Mouse (Mus musculus) spleen, adult 2 months (tissue): ENCODE data around the gene Zmiz1. TPM values are rescaled to one million over a fixed set of nuclear protein-coding genes. Genes with fewer than 3 reads are reported as not detected.

Experiments used
- DNase-seq, 2 experiments: peaks; one replicate each; pipeline versions ENCODE4 v3.0.0 to v3.0.0-alpha.2; 2012 to 2021; ENCODE audit warnings: low spot score in 2 of 2, low read depth in 1 of 2
- H3K27ac ChIP-seq: fragments of 200-500 bp; 2 replicates; pipeline ENCODE4 v1.5.1; 2012; ENCODE audit warnings: low read length, inconsistent platforms; ENCODE audit not compliant: insufficient read depth
- H3K27me3 ChIP-seq: fragments of 200-500 bp; 2 replicates; pipeline ENCODE4 v1.6.1; 2012; ENCODE audit warnings: mild to moderate bottlenecking, moderate library complexity, low read length, inconsistent platforms; ENCODE audit not compliant: control insufficient read depth, insufficient read depth
- H3K36me3 ChIP-seq: fragments of 200-500 bp; 2 replicates; pipeline ENCODE4 v1.6.1; 2012; ENCODE audit warnings: mild to moderate bottlenecking, low read length, inconsistent platforms; ENCODE audit not compliant: control insufficient read depth, insufficient read depth
- H3K4me1 ChIP-seq: fragments of 200-500 bp; 2 replicates; pipeline ENCODE4 v1.6.1; 2011; ENCODE audit warnings: inconsistent platforms; ENCODE audit not compliant: control insufficient read depth, insufficient read depth, insufficient read length
- H3K4me3 ChIP-seq: fragments of 200-500 bp; 2 replicates; pipeline ENCODE4 v1.5.1; 2011; ENCODE audit warnings: mild to moderate bottlenecking, inconsistent platforms; ENCODE audit not compliant: insufficient read depth, insufficient read length; ENCODE audit errors: extremely low read depth
- CTCF ChIP-seq: fragments of 200-500 bp; IDR thresholded peaks from 2 replicates; pipeline ENCODE4 v1.5.1; 2011; ENCODE audit warnings: mild to moderate bottlenecking, inconsistent platforms; ENCODE audit not compliant: insufficient read depth, insufficient read length, insufficient replicate concordance; ENCODE audit errors: extremely low read depth
- POLR2A ChIP-seq: fragments of 200-500 bp; IDR thresholded peaks from 2 replicates; pipeline ENCODE4 v1.6.1; 2011; ENCODE audit warnings: low read depth, low read length, inconsistent platforms
- WGBS: fragments of 180-500 bp; shearing (Covaris S2); methylation state at CpG from one replicate; pipeline ENCODE4 v1.1.7; 2018; 5-methylcytosine and 5-hydroxymethylcytosine counted together
- polyA plus RNA-seq: library from polyadenylated mRNA; depleted of rRNA; stranded (reverse); fragments of >200 nt; gene quantifications from 2 replicates; pipeline ENCODE4 v1.2.3, GENCODE M21; 2012

Gene Zmiz1
- polyA plus RNA-seq, 1 experiment: 48.5 TPM

- Histone ChIP-seq H3K36me3 (no peaks in the 10 kb centered on the region), H3K4me3 (no peak overlapping the region), H3K4me1 (peaks cover 36% of the 10 kb centered on the region), H3K27ac (no peak overlapping the region), H3K27me3 (no peaks in the 10 kb centered on the region)
- 56% methylated on average over 3 of the region's 3 CpGs for WGBS
- no peak for DNase-seq
- no peak for TF ChIP-seq POLR2A
Measured at GRCm38 (mm10) chr14:25511564-25511963, 52.6 kb downstream of the Zmiz1 start.

GRCm38 (mm10) chr14:25511967-25512366, 53.0 kb downstream of the Zmiz1 start:
- no peak overlapping the region for H3K27ac ChIP-seq
- no peaks in the 10 kb centered on the region for H3K27me3 ChIP-seq
- H3K4me3 ChIP-seq: no peak overlapping the region
- H3K36me3 ChIP-seq: no peaks in the 10 kb centered on the region
- peaks cover 40% of the 10 kb centered on the region for H3K4me1 ChIP-seq
- WGBS: 80% methylated on average over 5 of the region's 5 CpGs
- no peak for TF ChIP-seq POLR2A
- TF ChIP-seq CTCF: no peak
- no peak for DNase-seq

GRCm38 (mm10) chr14:25512803-25513202, 53.8 kb downstream of the Zmiz1 start:
- no peak overlapping the region for H3K27ac ChIP-seq
- 82% methylated on average over 6 of the region's 6 CpGs for WGBS
- H3K36me3 ChIP-seq: no peaks in the 10 kb centered on the region
- no peak overlapping the region for H3K4me3 ChIP-seq
- no peaks in the 10 kb centered on the region for H3K27me3 ChIP-seq
- peaks cover 48% of the 10 kb centered on the region for H3K4me1 ChIP-seq
- DNase-seq: no peak
- no peak for TF ChIP-seq CTCF
- TF ChIP-seq POLR2A: no peak

- 36% methylated on average over 8 of the region's 8 CpGs for WGBS
- H3K27ac ChIP-seq: peak overlapping the region; percentile 54
- no peak for DNase-seq
- H3K27me3 ChIP-seq: no peaks in the 10 kb centered on the region
- TF ChIP-seq POLR2A: no peak
- TF ChIP-seq CTCF: no peak
- H3K4me3 ChIP-seq: no peak overlapping the region
- H3K36me3 ChIP-seq: no peaks in the 10 kb centered on the region
- H3K4me1 ChIP-seq: peaks cover 54% of the 10 kb centered on the region
Measured at GRCm38 (mm10) chr14:25513496-25513895, 54.5 kb downstream of the Zmiz1 start.

- WGBS: 62% methylated on average over 2 of the region's 2 CpGs
- Histone ChIP-seq H3K36me3 (no peaks in the 10 kb centered on the region), H3K27ac (peak overlapping the region; percentile 66; the same call in 1 of the 2 replicates)
Measured at GRCm38 (mm10) chr14:25514943-25515512, 56.0 kb downstream of the Zmiz1 start.

GRCm38 (mm10) chr14:25515924-25516323, 56.9 kb downstream of the Zmiz1 start:
- Histone ChIP-seq H3K36me3 (no peaks in the 10 kb centered on the region), H3K4me3 (no peak overlapping the region), H3K4me1 (peaks cover 72% of the 10 kb centered on the region), H3K27ac (peak overlapping the region; percentile 66), H3K27me3 (no peaks in the 10 kb centered on the region)
- 16% methylated on average over 9 of the region's 9 CpGs for WGBS
- TF ChIP-seq CTCF (no peak), POLR2A (no peak)
- no peak for DNase-seq

More at GRCm38 (mm10) chr14:25514943-25515512, 56.0 kb downstream of the Zmiz1 start:
- Histone ChIP-seq H3K4me3 (no peak overlapping the region), H3K4me1 (peaks cover 63% of the 10 kb centered on the region), H3K27me3 (no peaks in the 10 kb centered on the region)
- no peak for DNase-seq
- TF ChIP-seq CTCF: no peak
- TF ChIP-seq POLR2A: no peak

GRCm38 (mm10) chr14:25516640-25517591, 57.9 kb downstream of the Zmiz1 start:
- H3K4me3 ChIP-seq: no peak overlapping the region
- H3K4me1 ChIP-seq: peaks cover 77% of the 10 kb centered on the region
- peak; percentile 37 to 78 for DNase-seq
- TF ChIP-seq CTCF (peak; percentile 3; the same call in 1 of the 2 replicates), POLR2A (no peak; the same call in 1 of the 2 replicates)
- no peaks in the 10 kb centered on the region for H3K27me3 ChIP-seq
- H3K36me3 ChIP-seq: no peaks in the 10 kb centered on the region
- H3K27ac ChIP-seq: peak overlapping the region; percentile 88
- WGBS: 4% methylated on average over 13 of the region's 13 CpGs
